Mouse (Mus musculus) MEL (cell line): ENCODE measurements at regions not wholly inside any gene's neighbourhood (a gene's known extent, or its start where the extent isn't known, plus 50 kb on each side); places are given as distances from the start of the nearest gene placed in this dataset.

Experiments
- DNase-seq: peaks from one replicate; pipeline ENCODE4 v3.0.0; 2011; ENCODE audit warnings: low read depth, low spot score
- H3K27ac ChIP-seq: 2 replicates; pipeline ENCODE4 v1.5.1; 2012; ENCODE audit warnings: low read depth, mild to moderate bottlenecking, control low read depth, low read length, moderate library complexity; ENCODE audit not compliant: control insufficient read depth
- H3K27me3 ChIP-seq, 2 experiments: fragments of 150-350 bp in 1 of 2; sonication (generic) in 1 of 2; 2 replicates each; pipeline ENCODE4 v1.6.1; 2012; ENCODE audit warnings: low read length in 2 of 2, mild to moderate bottlenecking in 2 of 2, improper control_type of control experiment in 1 of 2, moderate library complexity in 1 of 2; ENCODE audit not compliant: insufficient read depth in 2 of 2, control insufficient read depth in 1 of 2
- H3K36me3 ChIP-seq, 2 experiments: 2 replicates each; pipeline ENCODE4 v1.6.1; 2012 to 2014; ENCODE audit warnings: low read length in 2 of 2, improper control_type of control experiment in 1 of 2, inconsistent platforms in 1 of 2, mild to moderate bottlenecking in 1 of 2; ENCODE audit not compliant: insufficient read depth in 2 of 2, control insufficient read depth in 1 of 2
- H3K4me1 ChIP-seq, 2 experiments: fragments of 150-350 bp in 1 of 2; sonication (generic) in 1 of 2; 2 replicates each; pipeline ENCODE4 v1.6.1; 2012; ENCODE audit warnings: low read length in 2 of 2, improper control_type of control experiment in 1 of 2, mild to moderate bottlenecking in 1 of 2; ENCODE audit not compliant: insufficient read depth in 2 of 2, control insufficient read depth in 1 of 2
- H3K4me3 ChIP-seq, 2 experiments: fragments of 150-350 bp in 1 of 2; sonication (generic) in 1 of 2; 2 replicates each; pipeline ENCODE4 v1.5.1; 2012; ENCODE audit warnings: low read depth in 2 of 2, low read length in 2 of 2, mild to moderate bottlenecking in 2 of 2, moderate library complexity in 2 of 2, control low read depth in 1 of 2, improper control_type of control experiment in 1 of 2; ENCODE audit not compliant: control insufficient read depth in 1 of 2, insufficient read depth in 1 of 2
- H3K79me2 ChIP-seq: 2 replicates; pipeline ENCODE4 v1.6.1; 2012; ENCODE audit warnings: mild to moderate bottlenecking, low read length, moderate library complexity; ENCODE audit not compliant: control insufficient read depth, poor library complexity, insufficient read depth
- H3K9ac ChIP-seq: 2 replicates; pipeline ENCODE4 v1.6.1; 2012; ENCODE audit warnings: low read depth, mild to moderate bottlenecking, control low read depth, low read length, moderate library complexity; ENCODE audit not compliant: control insufficient read depth, poor library complexity, severe bottlenecking
- H3K9me3 ChIP-seq: fragments of 150-350 bp; sonication (generic); replicated peaks from 2 replicates; pipeline ENCODE4 v1.6.1; 2012; ENCODE audit warnings: mild to moderate bottlenecking, low read length, improper control_type of control experiment, moderate library complexity; ENCODE audit not compliant: insufficient read depth
- BHLHE40 ChIP-seq: IDR thresholded peaks from 2 replicates; pipeline ENCODE4 v1.6.1; 2012; ENCODE audit warnings: low read depth, mild to moderate bottlenecking, inconsistent platforms, low read length, improper control_type of control experiment, borderline replicate concordance
- CHD2 ChIP-seq: IDR thresholded peaks from 2 replicates; pipeline ENCODE4 v1.6.1; 2011; ENCODE audit warnings: low read length, improper control_type of control experiment
- CTCF ChIP-seq, 3 experiments: IDR thresholded peaks in 2 of 3; conservative IDR thresholded peaks in 1 of 3; 2 replicates each; pipeline ENCODE4 v1.5.1; 2011 to 2012; ENCODE audit warnings: low read length in 3 of 3, low read depth in 2 of 3, mild to moderate bottlenecking in 2 of 3, improper control_type of control experiment in 1 of 3, inconsistent platforms in 1 of 3, mixed read lengths in 1 of 3, moderate library complexity in 1 of 3; ENCODE audit not compliant: control insufficient read depth in 1 of 3, insufficient read depth in 1 of 3, poor library complexity in 1 of 3, severe bottlenecking in 1 of 3
- ELF1 ChIP-seq: IDR thresholded peaks from 2 replicates; pipeline ENCODE4 v1.6.1; 2014; ENCODE audit warnings: low read depth, mild to moderate bottlenecking, inconsistent platforms, low read length, improper control_type of control experiment, moderate library complexity
- ETS1 ChIP-seq: IDR thresholded peaks from 2 replicates; pipeline ENCODE4 v1.6.1; 2012; ENCODE audit warnings: low read depth, mild to moderate bottlenecking, inconsistent platforms, low read length, improper control_type of control experiment, moderate library complexity
- GABPA ChIP-seq: IDR thresholded peaks from 2 replicates; pipeline ENCODE4 v1.6.1; 2012; ENCODE audit warnings: low read depth, mild to moderate bottlenecking, inconsistent platforms, low read length, improper control_type of control experiment, moderate library complexity
- HCFC1 ChIP-seq: IDR thresholded peaks from 2 replicates; pipeline ENCODE4 v1.6.1; 2012; ENCODE audit warnings: low read depth, mild to moderate bottlenecking, inconsistent platforms, low read length, improper control_type of control experiment, moderate library complexity
- JUND ChIP-seq: IDR thresholded peaks from 2 replicates; pipeline ENCODE4 v1.6.1; 2011; ENCODE audit warnings: low read depth, mild to moderate bottlenecking, improper control_type of control experiment, low read length
- KAT2A ChIP-seq: conservative IDR thresholded peaks from 2 replicates; pipeline ENCODE4 v1.6.1; 2012; ENCODE audit warnings: low read depth, low read length, improper control_type of control experiment, inconsistent platforms
- MAFK ChIP-seq: IDR thresholded peaks from 2 replicates; pipeline ENCODE4 v1.6.1; 2011; ENCODE audit warnings: low read depth, mild to moderate bottlenecking, low read length, improper control_type of control experiment, borderline replicate concordance
- MAX ChIP-seq: IDR thresholded peaks from 2 replicates; pipeline ENCODE4 v1.6.1; 2011; ENCODE audit warnings: low read length, improper control_type of control experiment
- MAZ ChIP-seq: IDR thresholded peaks from 2 replicates; pipeline ENCODE4 v1.6.1; 2012; ENCODE audit warnings: low read depth, mild to moderate bottlenecking, inconsistent platforms, low read length, improper control_type of control experiment
- MXI1 ChIP-seq: IDR thresholded peaks from 2 replicates; pipeline ENCODE4 v1.6.1; 2011; ENCODE audit warnings: mild to moderate bottlenecking, low read depth, low read length, improper control_type of control experiment
- MYB ChIP-seq: IDR thresholded peaks from 2 replicates; pipeline ENCODE4 v1.6.1; 2011; ENCODE audit warnings: mild to moderate bottlenecking, low read depth, low read length, improper control_type of control experiment
- MYC ChIP-seq: IDR thresholded peaks from 2 replicates; pipeline ENCODE4 v1.6.1; 2011; ENCODE audit warnings: low read depth, mild to moderate bottlenecking, low read length, improper control_type of control experiment, moderate library complexity
- POLR2A ChIP-seq, 2 experiments: IDR thresholded peaks; 2 replicates each; pipeline ENCODE4 v1.6.1; 2011 to 2012; ENCODE audit warnings: low read length in 2 of 2, mild to moderate bottlenecking in 2 of 2, control low read depth in 1 of 2, improper control_type of control experiment in 1 of 2, low read depth in 1 of 2, moderate library complexity in 1 of 2; ENCODE audit not compliant: control insufficient read depth in 1 of 2, insufficient read depth in 1 of 2, poor library complexity in 1 of 2
- POLR2AphosphoS2 ChIP-seq: IDR thresholded peaks from 2 replicates; pipeline ENCODE4 v1.6.1; 2011; ENCODE audit warnings: low read length, improper control_type of control experiment
- RAD21 ChIP-seq: IDR thresholded peaks from 2 replicates; pipeline ENCODE4 v1.6.1; 2011; ENCODE audit warnings: mild to moderate bottlenecking, low read depth, low read length, improper control_type of control experiment
- SIN3A ChIP-seq: IDR thresholded peaks from 2 replicates; pipeline ENCODE4 v1.6.1; 2012; ENCODE audit warnings: low read length, improper control_type of control experiment, inconsistent platforms
- SMC3 ChIP-seq: IDR thresholded peaks from 2 replicates; pipeline ENCODE4 v1.6.1; 2011; ENCODE audit warnings: low read depth, low read length, improper control_type of control experiment
- TBP ChIP-seq: IDR thresholded peaks from 2 replicates; pipeline ENCODE4 v1.8.0; 2011; ENCODE audit warnings: low read depth, low read length, improper control_type of control experiment
- UBTF ChIP-seq: IDR thresholded peaks from 2 replicates; pipeline ENCODE4 v1.6.1; 2012; ENCODE audit warnings: low read depth, mild to moderate bottlenecking, inconsistent platforms, low read length, improper control_type of control experiment, moderate library complexity, borderline replicate concordance; ENCODE audit not compliant: insufficient read depth
- USF2 ChIP-seq, 2 experiments: IDR thresholded peaks; 2 replicates each; pipeline ENCODE4 v1.6.1; 2011 to 2012; ENCODE audit warnings: improper control_type of control experiment in 2 of 2, low read length in 2 of 2, borderline replicate concordance in 1 of 2, inconsistent platforms in 1 of 2, low read depth in 1 of 2, mild to moderate bottlenecking in 1 of 2; ENCODE audit not compliant: insufficient read depth in 1 of 2
- ZC3H11A ChIP-seq: IDR thresholded peaks from 2 replicates; pipeline ENCODE4 v1.6.1; 2012; ENCODE audit warnings: low read depth, mild to moderate bottlenecking, inconsistent platforms, low read length, improper control_type of control experiment
- ZMIZ1 ChIP-seq: IDR thresholded peaks from 2 replicates; pipeline ENCODE4 v1.6.1; 2012; ENCODE audit warnings: low read depth, mild to moderate bottlenecking, inconsistent platforms, low read length, improper control_type of control experiment, moderate library complexity

DNA sequence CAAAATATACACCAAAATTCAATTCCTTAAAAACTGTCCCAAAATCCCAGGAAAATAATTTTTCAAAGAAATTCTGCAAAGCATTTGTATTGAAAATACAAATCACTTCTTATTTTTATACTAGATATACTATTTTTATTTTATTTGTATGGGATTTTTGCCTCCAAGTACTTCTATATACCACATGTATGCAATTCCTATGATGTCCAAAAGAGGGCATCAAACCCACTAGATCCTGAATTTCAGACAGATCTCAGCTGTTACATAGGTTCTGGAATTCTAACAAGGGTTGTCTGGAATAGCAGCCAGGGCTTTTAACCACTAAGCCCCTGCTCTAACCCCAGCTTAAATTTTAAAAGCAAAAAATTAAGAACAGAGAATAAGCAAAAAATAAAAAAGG lies 185.2 kb upstream of the Dgkb start:
- no peak overlapping the region for H3K9ac ChIP-seq
- H3K27me3 ChIP-seq: no peaks in the 10 kb centered on the region
- no peaks in the 10 kb centered on the region for H3K9me3 ChIP-seq
- no peak overlapping the region for H3K27ac ChIP-seq
- no peak overlapping the region for H3K4me3 ChIP-seq
- peak; percentile 28 for DNase-seq
- TF ChIP-seq UBTF (no peak), SMC3 (no peak), TBP (no peak), RAD21 (peak; percentile 38), CTCF (IDR thresholded peaks at IDR 0.05 in 2 of 3, conservative IDR thresholded peaks at IDR 0.05 in 1 of 3; ENCODE audit: control insufficient read depth in 1 of 3, insufficient read depth in 1 of 3, low read depth in 2 of 3, low read length in 3 of 3, poor library complexity in 1 of 3, severe bottlenecking in 1 of 3) (peak in 1 of 3 experiments; percentile 36; a peak in 2 of 6 replicates)
- H3K4me1 ChIP-seq: peaks cover 0 to 5% of the 10 kb centered on the region in 2 experiments; a peak in 1 of 4 replicates
- peaks cover 0 to 3% of the 10 kb centered on the region in 2 experiments; a peak in 1 of 4 replicates for H3K36me3 ChIP-seq
- no peaks in the 10 kb centered on the region for H3K79me2 ChIP-seq

DNA sequence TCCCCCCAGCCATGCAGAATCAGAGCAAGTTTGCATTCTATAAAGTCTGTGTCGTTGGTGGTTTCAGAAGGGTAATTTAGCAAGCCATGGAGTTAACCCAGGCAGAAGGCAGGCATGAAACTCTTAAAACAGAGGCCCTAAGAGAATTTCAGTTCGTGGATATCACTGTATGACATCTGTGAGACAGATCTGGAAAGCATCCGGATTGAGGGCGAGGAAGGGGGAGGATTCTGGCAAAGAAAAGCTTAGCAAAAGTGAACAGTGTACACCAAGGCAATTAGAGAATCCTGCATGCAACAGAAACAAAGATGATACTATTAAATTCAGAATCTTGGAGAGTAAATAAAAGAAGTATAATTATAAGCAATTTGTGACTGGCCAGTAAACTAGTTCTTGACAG lies 184.2 kb upstream of the Dgkb start:
- no peaks in the 10 kb centered on the region for H3K27me3 ChIP-seq
- peaks cover 0 to 5% of the 10 kb centered on the region in 2 experiments; a peak in 1 of 4 replicates for H3K4me1 ChIP-seq
- H3K9me3 ChIP-seq: no peaks in the 10 kb centered on the region
- H3K27ac ChIP-seq: no peak overlapping the region
- no peak for TF ChIP-seq JUND
- no peak for TF ChIP-seq ZC3H11A
- no peak for TF ChIP-seq USF2 (IDR thresholded peaks at IDR 0.05; ENCODE audit: borderline replicate concordance in 1 of 2, insufficient read depth in 1 of 2, low read depth in 1 of 2, low read length in 2 of 2)
- TF ChIP-seq HCFC1: no peak
- no peak for TF ChIP-seq CHD2
- H3K9ac ChIP-seq: no peak overlapping the region
- peaks cover 0 to 3% of the 10 kb centered on the region in 2 experiments; a peak in 1 of 4 replicates for H3K36me3 ChIP-seq
- no peaks in the 10 kb centered on the region for H3K79me2 ChIP-seq
- DNase-seq: no peak
- no peak overlapping the region for H3K4me3 ChIP-seq

- H3K9ac ChIP-seq: no peak overlapping the region
- H3K4me3 ChIP-seq: no peak overlapping the region
- no peaks in the 10 kb centered on the region for H3K9me3 ChIP-seq
- H3K27me3 ChIP-seq: no peaks in the 10 kb centered on the region
- peak; percentile 84 for DNase-seq
- H3K4me1 ChIP-seq: peaks cover 0 to 11% of the 10 kb centered on the region in 2 experiments; a peak in 2 of 4 replicates
- no peak overlapping the region for H3K27ac ChIP-seq
- H3K36me3 ChIP-seq: peaks cover 0 to 7% of the 10 kb centered on the region in 2 experiments; a peak in 2 of 4 replicates
- no peaks in the 10 kb centered on the region for H3K79me2 ChIP-seq
- peak; percentile 68 for TF ChIP-seq SIN3A
- peak; percentile 90 for TF ChIP-seq ETS1
- no peak for TF ChIP-seq CHD2
- no peak for TF ChIP-seq CTCF (IDR thresholded peaks at IDR 0.05 in 2 of 3, conservative IDR thresholded peaks at IDR 0.05 in 1 of 3; ENCODE audit: control insufficient read depth in 1 of 3, insufficient read depth in 1 of 3, low read depth in 2 of 3, low read length in 3 of 3, poor library complexity in 1 of 3, severe bottlenecking in 1 of 3)
- TF ChIP-seq MYC: peak; percentile 41; the same call in 1 of the 2 replicates
- no peak for TF ChIP-seq HCFC1
- peak; percentile 63; the same call in 1 of the 2 replicates for TF ChIP-seq MXI1
- TF ChIP-seq BHLHE40: 0 out of 2 replicates have a peak, but pooled peaks have one; percentile 24
- peak; percentile 80 for TF ChIP-seq MYB
- no peak for TF ChIP-seq UBTF
- no peak for TF ChIP-seq ZMIZ1
- TF ChIP-seq MAZ: no peak
- no peak for TF ChIP-seq USF2 (IDR thresholded peaks at IDR 0.05; ENCODE audit: borderline replicate concordance in 1 of 2, insufficient read depth in 1 of 2, low read depth in 1 of 2, low read length in 2 of 2)
- TF ChIP-seq SMC3: no peak
- no peak for TF ChIP-seq POLR2A (IDR thresholded peaks at IDR 0.05; ENCODE audit: control insufficient read depth in 1 of 2, insufficient read depth in 1 of 2, low read depth in 1 of 2, low read length in 2 of 2, poor library complexity in 1 of 2)
- TF ChIP-seq MAX: peak; percentile 56; the same call in 1 of the 2 replicates
- TF ChIP-seq KAT2A: no peak
- no peak for TF ChIP-seq ELF1
- no peak for TF ChIP-seq GABPA
- no peak for TF ChIP-seq MAFK
- TF ChIP-seq POLR2AphosphoS2: no peak
These were observed 171.3 kb upstream of the Dgkb start for GRCm38 (mm10) chr12:37646186-37646585.
